Mouse (Mus musculus) spleen, adult 2 months (tissue): ENCODE results near the gene Lrrc42.

Source experiments
- CTCF ChIP-seq: fragments of 200-500 bp; IDR thresholded peaks from 2 replicates; pipeline ENCODE4 v1.5.1; 2011; ENCODE audit warnings: mild to moderate bottlenecking, inconsistent platforms; ENCODE audit not compliant: insufficient read depth, insufficient read length, insufficient replicate concordance; ENCODE audit errors: extremely low read depth
- POLR2A ChIP-seq: fragments of 200-500 bp; IDR thresholded peaks from 2 replicates; pipeline ENCODE4 v1.6.1; 2011; ENCODE audit warnings: low read depth, low read length, inconsistent platforms

GRCm38 (mm10) chr4:107201779-107202178, 51.6 kb downstream of the Lrrc42 start:
- no peak for TF ChIP-seq POLR2A
- TF ChIP-seq CTCF: no peak
